Mouse (Mus musculus) induced T-regulatory cell, adult 2 months (primary cell): ENCODE results near the gene Chmp2a.

Source experiments
- DNase-seq: peaks from one replicate; pipeline ENCODE4 v3.0.0-alpha.2; 2012; ENCODE audit warnings: low read depth

Gene Chmp2a

GRCm38 (mm10) chr7:13034148-13034977 lies at the start of gene Chmp2a:
Gene Chmp2a (minus strand): TSS chr7:13034807.
- peak; percentile 97 for DNase-seq

GRCm38 (mm10) chr7:13072293-13072692 lies 37.7 kb upstream of the Chmp2a start:
- DNase-seq, result no peak

- DNase-seq, result peak; percentile 62
Observed at GRCm38 (mm10) chr7:13063399-13063798, 28.8 kb upstream of the Chmp2a start.

GRCm38 (mm10) chr7:13059536-13059935 lies 24.9 kb upstream of the Chmp2a start:
- no peak for DNase-seq

- DNase-seq, result no peak
Observed at GRCm38 (mm10) chr7:13056913-13057700, 22.5 kb upstream of the Chmp2a start.

- DNase-seq, result peak; percentile 98
Observed at GRCm38 (mm10) chr7:13054287-13055010, 19.8 kb upstream of the Chmp2a start, which contains the start of gene Mzf1. Gene Mzf1 (minus strand): TSS chr7:13054764.

GRCm38 (mm10) chr7:13053961-13054286 lies 19.3 kb upstream of the Chmp2a start:
- DNase-seq, result no peak

GRCm38 (mm10) chr7:13053501-13053900 lies 18.9 kb upstream of the Chmp2a start:
- no peak for DNase-seq

GRCm38 (mm10) chr7:13053001-13053400 lies 18.4 kb upstream of the Chmp2a start:
- DNase-seq, result no peak

- peak; percentile 89 for DNase-seq
Observed at GRCm38 (mm10) chr7:13046084-13046483, 11.5 kb upstream of the Chmp2a start.

GRCm38 (mm10) chr7:13044254-13044625 lies 9.6 kb upstream of the Chmp2a start:
- no peak for DNase-seq

- peak; percentile 38 for DNase-seq
Observed at GRCm38 (mm10) chr7:13043445-13044253, 9.0 kb upstream of the Chmp2a start.

- peak; percentile 4 for DNase-seq
Observed at GRCm38 (mm10) chr7:13043120-13043444, 8.5 kb upstream of the Chmp2a start.

- DNase-seq, result no peak
Observed at GRCm38 (mm10) chr7:13042511-13042910, 7.9 kb upstream of the Chmp2a start.

- no peak for DNase-seq
Observed at GRCm38 (mm10) chr7:13041256-13041655, 6.6 kb upstream of the Chmp2a start.

- DNase-seq, result no peak
Observed at GRCm38 (mm10) chr7:13039181-13039580, 4.6 kb upstream of the Chmp2a start.

GRCm38 (mm10) chr7:13038621-13039169 lies 4.1 kb upstream of the Chmp2a start:
- DNase-seq, result no peak

- peak; percentile 100 for DNase-seq
Observed at GRCm38 (mm10) chr7:13037901-13038555, 3.4 kb upstream of the Chmp2a start, which contains the start of gene Ube2m. Gene Ube2m (minus strand): TSS chr7:13038275.

- no peak for DNase-seq
Observed at GRCm38 (mm10) chr7:13037366-13037765, 2.8 kb upstream of the Chmp2a start.

- DNase-seq, result no peak
Observed at GRCm38 (mm10) chr7:13036806-13037205, 2.2 kb upstream of the Chmp2a start.
